Mouse (Mus musculus): ENCODE measurements at regions not wholly inside any gene's neighbourhood (a gene's known extent, or its start where the extent isn't known, plus 50 kb on each side); places are given as distances from the start of the nearest gene placed in this dataset.

GRCm38 (mm10) chr4:9218380-9218779 lies 979.5 kb upstream of the Car8 start:
- DNase-seq (ENCODE audit: low spot score) = no peak

GRCm38 (mm10) chr4:9208606-9209005 lies 969.8 kb upstream of the Car8 start:
- DNase-seq (ENCODE audit: low spot score) = no peak

DNA sequence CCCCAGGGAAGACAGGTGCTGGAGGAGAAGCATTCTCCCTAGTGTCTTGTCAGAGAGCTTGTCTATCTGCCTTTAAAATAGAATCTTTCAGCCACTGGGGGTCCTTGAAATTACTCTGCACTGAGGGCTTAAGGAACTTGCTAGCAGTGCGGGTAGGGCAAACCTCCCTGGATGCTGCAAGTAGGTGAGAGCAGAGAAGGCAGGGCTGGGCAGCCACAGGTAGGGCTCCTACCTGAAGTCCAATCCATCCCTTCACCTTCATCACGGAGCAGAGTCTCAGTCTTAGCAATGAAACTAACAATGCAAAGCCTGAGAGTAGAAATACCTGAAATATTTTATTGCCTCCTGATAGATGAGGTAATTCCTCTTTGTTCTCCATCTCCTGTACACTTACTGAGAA lies 961.2 kb upstream of the Car8 start:
- DNase-seq (ENCODE audit: low spot score) = no peak

DNA sequence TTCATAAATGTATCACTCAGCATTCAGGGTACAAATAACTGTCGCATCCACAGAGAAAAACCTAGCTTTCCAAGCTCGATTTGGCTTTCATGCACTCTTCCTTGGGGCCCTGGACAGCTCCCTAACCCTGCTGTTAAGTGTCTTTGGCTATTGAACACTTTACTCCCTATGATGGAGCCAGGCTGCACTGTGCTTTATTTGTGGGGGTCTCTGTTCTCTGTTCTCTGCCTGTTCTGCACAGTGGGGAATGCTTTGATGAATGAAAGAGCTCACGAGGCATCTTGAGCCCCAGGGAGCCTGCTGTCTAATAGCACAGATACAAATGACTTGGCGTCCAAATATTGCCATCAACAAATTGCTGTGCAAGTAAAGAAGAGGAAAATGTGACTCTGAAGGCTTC lies 957.6 kb upstream of the Car8 start:
- DNase-seq (ENCODE audit: low spot score) = no peak

DNA sequence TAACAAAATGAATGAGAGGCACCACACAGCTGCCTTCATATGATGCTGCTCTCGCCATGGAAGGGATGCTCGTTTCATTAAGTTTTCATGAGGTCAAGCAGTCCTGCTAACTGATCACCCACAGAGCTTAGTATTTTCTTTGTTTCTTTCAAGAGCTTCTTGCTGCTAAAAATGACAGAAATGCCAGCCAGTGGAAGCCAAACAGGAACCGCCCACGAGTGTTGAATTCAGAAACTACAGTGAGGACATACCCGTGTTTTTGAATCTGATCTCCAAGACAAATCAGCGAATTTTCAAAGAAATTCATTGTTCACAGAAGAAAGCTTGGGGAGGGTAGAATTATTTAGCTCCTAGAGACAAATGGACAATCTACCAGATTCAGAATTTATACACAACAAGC lies 954.3 kb upstream of the Car8 start:
- no peak for DNase-seq (ENCODE audit: low spot score)

DNA sequence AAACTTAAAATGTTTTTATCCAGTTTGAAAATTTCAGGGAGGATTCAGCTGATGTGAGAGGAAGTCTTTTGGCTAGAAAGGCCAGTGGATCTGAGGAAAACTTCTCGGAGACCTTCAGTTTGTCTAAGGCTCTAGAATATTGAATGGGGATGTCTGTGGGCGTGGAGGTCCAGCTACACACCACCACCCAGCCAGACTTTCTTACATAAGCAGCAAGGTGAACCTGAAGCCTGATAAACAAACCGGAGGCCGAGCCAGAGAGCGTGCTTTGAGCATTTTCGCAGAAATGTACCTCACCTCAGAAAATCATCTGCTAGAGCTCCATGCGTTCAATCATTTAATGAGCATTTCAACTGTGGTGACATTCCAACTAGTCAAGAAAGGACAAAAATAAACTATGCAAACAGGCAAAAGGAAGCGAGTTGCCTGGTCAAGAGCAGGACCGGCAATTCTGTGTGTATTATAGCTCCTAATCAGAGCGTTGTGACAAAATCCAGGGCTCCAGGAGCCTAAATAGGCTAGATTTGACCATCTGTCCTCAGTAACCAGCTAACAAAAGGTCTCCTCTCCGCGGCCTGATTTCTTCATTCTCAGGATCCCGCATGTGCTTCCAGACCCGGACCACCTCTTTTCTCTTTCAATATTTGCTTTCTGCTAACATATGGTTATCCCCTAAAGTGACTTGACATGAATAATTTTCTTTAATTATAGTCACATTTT lies 946.5 kb upstream of the Car8 start:
- DNase-seq (ENCODE audit: low spot score) = no peak

DNA sequence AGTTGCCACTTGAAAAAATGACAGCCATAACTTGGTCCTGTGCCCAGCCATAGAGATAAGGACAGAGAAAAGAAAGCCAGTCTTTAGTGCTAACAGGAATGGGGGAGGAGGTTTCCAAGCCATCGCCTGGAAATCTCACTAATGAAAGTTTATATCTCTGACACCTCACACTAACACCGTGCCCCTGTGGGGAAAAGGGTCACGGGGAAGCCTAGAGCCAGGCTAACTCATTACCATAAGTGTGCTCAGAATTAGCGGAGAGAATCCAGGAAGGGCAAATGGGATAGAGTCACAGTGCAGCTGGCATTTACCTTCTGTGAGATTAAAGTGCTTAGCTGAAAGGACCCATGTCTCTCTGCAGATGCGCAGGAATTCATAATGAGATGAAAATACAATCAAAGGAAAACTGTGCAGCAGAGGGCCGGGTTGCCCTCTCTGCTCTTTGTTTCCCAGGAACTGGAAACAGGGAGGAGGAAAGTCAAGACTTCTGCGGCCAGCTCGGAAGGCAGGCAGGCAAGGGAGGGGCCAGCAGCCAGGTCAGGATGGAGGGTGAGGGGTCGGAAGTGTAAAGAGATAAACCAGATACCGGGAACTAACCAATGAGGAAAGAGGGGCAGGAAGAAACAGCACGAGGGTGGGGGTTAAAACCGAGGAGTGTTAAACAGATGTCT lies 945.7 kb upstream of the Car8 start:
- DNase-seq (ENCODE audit: low spot score) = peak; percentile 43

DNA sequence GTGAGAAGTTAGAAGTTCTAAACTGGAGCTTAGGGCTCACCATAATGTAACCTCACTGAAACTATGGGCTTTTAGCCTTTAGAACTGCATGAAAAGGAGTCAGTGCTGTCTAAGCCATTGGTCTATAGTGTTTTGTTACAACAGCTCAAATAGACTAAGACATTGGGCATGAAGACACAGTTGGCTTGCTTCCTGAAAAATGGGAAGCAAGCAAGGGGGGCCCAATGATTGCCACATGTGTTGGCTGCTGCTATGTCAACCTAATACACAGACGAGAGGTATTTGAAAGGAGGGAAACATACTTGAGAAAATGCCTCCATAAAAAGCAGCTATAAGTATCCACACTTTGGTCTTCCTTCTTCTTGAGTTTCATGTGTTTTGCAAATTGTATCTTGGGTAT lies 935.5 kb upstream of the Car8 start:
- DNase-seq (ENCODE audit: low spot score) = no peak

DNA sequence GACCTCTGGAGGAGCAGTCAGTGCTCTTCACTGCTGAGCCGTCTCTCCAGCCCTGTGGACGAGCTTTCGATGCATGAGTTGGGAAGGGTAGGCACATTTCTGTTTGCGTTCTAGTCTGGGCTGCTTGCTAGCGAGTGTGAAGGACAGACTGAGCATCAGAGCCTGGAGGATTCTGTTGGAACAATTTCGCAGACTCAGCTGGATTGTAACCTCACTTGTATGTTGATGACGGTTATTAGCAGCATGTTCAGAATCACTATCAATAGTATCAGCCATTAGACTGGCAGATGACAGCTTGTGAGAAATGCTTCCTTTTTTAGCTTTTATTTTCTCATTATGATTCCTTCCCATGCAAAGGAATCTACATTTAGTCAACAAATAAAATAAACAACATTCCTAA lies 923.5 kb upstream of the Car8 start:
- DNase-seq (ENCODE audit: low spot score) = no peak

DNA sequence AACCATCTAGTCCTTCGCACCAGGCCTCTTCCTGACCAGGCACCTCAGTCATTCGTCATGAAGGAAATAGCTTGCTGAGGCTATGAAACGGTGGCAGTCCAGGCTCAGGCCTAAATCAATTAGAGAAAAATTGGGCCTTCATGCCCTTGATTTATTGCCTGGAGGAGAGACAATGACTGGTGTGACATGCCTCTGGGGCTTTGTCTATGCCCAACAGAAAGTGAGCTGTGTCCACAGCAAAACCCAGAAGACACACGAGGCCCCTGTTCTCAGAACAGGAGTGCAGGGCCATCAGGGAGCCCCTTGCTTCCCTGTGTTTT lies 922.9 kb upstream of the Car8 start:
- no peak for DNase-seq (ENCODE audit: low spot score)

DNA sequence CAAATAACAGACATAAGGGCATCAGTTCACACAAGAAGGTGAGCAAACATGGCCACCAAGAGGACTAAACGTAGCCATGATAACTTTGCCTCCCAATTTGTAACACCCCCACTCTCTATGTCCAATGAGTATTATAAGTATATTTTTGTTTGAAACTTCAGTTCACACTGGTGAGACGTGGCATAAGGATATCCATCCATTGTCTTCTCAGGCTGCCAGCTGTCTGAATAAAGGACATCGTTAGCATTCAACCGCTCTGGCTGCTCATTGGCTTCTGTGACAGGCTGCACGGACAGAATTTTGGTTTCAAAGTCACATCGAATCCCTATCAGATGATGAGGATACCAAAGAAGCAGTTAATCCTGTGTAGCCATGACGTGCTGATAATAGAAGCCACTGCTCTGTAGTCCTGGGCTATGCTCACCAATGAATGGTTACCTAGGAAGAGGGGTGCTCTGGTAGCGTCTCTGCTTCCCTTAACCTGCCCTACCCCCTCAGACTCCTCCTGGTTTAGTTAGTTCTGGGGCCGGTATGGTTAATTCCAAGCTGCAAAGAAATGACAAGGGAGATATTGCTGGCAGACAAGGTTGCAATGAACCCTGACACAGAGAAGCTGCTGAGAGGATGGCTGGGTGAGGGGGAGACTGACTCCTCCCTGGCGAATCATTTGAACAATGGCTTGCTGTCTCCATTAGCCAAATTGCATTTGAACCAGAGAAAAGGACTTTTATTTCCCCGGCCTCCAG lies 922.4 kb upstream of the Car8 start:
- no peak for DNase-seq (ENCODE audit: low spot score)

GRCm38 (mm10) chr4:9147732-9148131 lies 908.9 kb upstream of the Car8 start:
- no peak for DNase-seq (ENCODE audit: low spot score)

DNA sequence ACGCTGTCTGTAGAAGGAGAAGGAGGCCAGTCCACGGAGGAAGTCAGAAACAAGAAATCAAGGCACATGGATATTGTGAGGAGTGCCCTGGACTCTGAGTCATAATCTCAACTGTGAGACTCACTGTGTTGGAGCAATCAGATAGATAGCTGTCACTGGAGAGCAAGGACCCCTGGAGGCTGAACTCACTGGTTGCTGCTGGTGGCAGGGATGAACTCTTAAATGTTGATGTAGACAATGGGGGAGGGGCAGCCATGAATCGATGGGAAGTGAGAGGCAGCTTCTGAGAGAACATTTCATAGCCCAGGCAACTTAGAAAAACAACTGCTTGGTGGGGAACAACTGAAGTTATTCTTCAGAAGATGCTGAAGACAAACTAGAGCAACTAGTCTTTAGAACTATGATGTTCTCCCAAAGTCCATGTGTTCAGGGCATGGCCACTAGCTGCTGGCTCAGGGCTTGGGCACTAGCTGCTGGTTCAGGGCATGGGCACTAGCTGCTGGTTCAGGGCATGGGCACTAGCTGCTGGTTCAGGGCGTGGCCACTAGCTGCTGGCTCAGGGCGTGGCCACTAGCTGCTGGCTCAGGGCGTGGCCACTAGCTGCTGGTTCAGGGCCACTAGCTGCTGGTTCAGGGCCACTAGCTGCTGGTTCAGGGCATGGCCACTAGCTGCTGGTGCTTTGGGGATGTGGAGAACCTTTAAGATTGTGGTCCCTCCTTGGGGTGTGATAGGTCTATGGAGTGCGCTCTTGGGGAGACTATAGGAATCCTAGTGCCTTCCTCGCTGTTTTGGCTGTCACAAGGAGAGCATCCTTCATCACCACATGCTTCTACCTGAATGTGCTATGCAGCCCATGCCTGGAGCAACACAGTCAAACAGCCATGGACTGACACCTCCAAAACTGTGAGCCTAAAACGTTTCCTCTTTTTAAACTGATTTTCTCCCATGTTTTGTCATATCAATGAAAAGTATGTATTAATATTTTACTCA lies 905.7 kb upstream of the Car8 start:
- no peak for DNase-seq (ENCODE audit: low spot score)

GRCm38 (mm10) chr4:9143087-9143486 lies 904.2 kb upstream of the Car8 start:
- no peak for DNase-seq (ENCODE audit: low spot score)

- no peak for DNase-seq (ENCODE audit: low spot score)
Measured at GRCm38 (mm10) chr4:9141946-9142683, 903.3 kb upstream of the Car8 start.

DNA sequence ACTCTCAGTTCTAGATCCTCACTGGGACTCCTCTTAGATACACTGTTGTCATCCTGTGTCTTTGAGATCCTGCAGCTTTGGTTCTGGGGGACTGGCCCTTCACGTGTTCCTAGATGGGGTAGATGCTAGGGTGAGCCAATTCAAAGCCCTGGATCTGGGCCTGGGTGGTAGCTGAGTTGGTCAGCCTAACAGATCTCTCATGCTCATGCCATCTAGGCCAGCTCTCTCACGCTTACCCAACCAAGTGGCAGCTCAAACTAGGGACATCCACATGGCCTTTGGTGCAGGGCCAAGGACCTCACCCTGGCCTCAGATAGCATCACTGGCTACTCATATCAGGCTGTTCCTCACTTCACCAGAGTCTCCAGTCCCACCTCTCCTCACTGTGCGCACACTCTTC lies 901.9 kb upstream of the Car8 start:
- DNase-seq (ENCODE audit: low spot score) = no peak

DNA sequence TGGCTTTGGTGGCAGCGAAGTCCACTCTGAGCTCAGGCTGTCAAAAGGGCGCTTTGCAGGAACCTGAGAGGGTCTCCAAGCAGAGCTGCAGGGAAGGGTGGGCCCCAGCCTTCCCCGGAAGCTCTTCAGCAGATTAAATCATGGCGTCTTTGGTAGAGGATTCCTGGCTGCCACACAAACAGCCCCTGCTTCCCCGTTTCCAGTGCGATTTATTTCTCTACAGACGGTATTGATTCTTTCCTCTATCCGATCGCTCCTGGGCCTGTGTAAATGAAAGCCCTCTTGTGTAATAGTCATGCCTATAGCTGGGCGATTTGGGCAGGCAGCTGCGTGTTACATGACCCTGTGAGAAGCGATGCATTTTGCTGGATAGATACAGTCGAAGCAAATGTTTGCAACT lies 897.8 kb upstream of the Car8 start:
- no peak for DNase-seq (ENCODE audit: low spot score)

- no peak for DNase-seq (ENCODE audit: low spot score)
Measured at GRCm38 (mm10) chr4:9136188-9136569, 897.3 kb upstream of the Car8 start.

GRCm38 (mm10) chr4:9135481-9136187 lies 896.8 kb upstream of the Car8 start:
- DNase-seq (ENCODE audit: low spot score) = peak; percentile 92

DNA sequence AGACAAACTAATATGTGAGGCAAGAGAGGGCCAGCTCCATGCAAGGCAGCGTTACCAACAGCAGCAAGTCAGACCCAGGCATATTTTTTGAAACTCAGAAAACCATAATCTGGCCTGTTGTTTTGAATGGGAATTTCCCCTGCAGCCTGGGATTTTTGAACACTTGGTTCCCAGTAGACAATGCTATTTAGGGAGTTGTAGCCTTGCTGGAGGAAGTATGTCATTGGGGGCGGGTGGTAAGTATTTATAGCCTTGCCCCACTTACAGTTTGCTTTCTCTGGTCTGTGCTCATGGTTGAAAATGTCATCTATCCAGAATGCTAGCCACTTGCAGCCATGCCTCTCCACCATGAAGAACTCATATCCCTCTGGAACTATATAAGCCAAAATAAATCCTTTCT lies 894.9 kb upstream of the Car8 start:
- no peak for DNase-seq (ENCODE audit: low spot score)

Measured in thymus, postnatal 0 days (tissue).